Mouse (Mus musculus) lung, postnatal 0 days (tissue): Measurements from ENCODE around the gene Msmb.

Source experiments
- CTCF ChIP-seq: IDR thresholded peaks from 2 replicates; pipeline ENCODE4 v1.5.1; 2016; ENCODE audit warnings: antibody characterized with exemption, mild to moderate bottlenecking
- EP300 ChIP-seq: IDR thresholded peaks from 2 replicates; pipeline ENCODE4 v1.6.1; 2016; ENCODE audit warnings: antibody characterized with exemption, mild to moderate bottlenecking, control low read depth

DNA sequence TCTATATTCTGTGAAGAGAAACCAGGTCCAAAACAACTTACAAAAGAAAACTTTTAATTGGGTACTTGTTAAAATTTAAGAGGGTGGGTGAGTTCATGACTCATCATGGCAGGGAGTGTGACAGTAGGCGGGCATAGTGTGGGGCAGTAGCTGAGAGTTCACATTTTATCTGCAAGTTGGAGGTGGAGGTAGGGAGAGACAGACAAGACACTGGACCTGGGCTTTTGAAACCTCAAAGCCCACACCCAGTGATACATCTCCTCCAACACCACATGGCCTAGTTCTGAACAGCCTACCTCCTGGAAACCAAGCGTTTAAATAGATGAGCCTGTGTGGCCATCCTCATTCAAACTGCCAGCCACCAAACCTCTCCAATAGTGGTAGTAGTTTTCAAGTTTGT lies 33.5 kb downstream of the Msmb start:
- no peak for TF ChIP-seq CTCF
- TF ChIP-seq EP300: no peak
